Mouse (Mus musculus): ENCODE results near the gene Tbc1d10c. TPM values are rescaled to one million over a fixed set of nuclear protein-coding genes. Genes with fewer than 3 reads are reported as not detected.

Gene Tbc1d10c
- total RNA-seq, 2 experiments from 2014 or later, result 1.1 to 1.6 TPM

GRCm38 (mm10) chr19:4162646-4163542, 28.2 kb downstream of the Tbc1d10c start, which contains the start of gene Rps6kb2:
Rps6kb2 (minus strand) TSS chr19:4163354.
- DNase-seq (ENCODE audit: low spot score in 2 of 2), result peak; percentile 94 to 96

DNA sequence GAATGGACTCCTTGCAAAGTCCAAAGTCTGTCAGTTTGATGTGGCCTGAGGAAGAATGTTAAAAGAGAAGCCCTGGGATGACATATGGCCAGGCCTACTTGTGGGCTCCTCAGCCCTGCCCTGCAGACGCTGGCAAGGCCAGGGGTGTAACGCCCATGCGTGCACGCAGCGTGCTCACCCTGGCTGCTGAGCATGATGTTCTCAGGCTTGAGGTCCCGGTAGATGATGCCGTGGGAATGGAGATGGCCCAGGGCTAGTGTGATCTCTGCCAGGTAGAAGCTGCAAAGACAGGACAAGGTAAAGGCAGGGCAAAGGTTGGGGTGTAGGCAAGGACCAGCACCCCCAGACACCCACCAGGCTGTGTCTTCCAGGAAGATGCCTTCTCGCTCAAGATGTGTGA, 32.0 kb downstream of the Tbc1d10c start:
- DNase-seq (ENCODE audit: low spot score in 2 of 2), result no peak

- no peak for DNase-seq (ENCODE audit: low spot score in 2 of 2)
Measured at GRCm38 (mm10) chr19:4156771-4157170, 34.3 kb downstream of the Tbc1d10c start.

GRCm38 (mm10) chr19:4156073-4156579, 35.0 kb downstream of the Tbc1d10c start:
- DNase-seq (ENCODE audit: low spot score in 2 of 2), result no peak

GRCm38 (mm10) chr19:4155223-4156072, 35.6 kb downstream of the Tbc1d10c start:
- DNase-seq (ENCODE audit: low spot score in 2 of 2), result no peak

DNA sequence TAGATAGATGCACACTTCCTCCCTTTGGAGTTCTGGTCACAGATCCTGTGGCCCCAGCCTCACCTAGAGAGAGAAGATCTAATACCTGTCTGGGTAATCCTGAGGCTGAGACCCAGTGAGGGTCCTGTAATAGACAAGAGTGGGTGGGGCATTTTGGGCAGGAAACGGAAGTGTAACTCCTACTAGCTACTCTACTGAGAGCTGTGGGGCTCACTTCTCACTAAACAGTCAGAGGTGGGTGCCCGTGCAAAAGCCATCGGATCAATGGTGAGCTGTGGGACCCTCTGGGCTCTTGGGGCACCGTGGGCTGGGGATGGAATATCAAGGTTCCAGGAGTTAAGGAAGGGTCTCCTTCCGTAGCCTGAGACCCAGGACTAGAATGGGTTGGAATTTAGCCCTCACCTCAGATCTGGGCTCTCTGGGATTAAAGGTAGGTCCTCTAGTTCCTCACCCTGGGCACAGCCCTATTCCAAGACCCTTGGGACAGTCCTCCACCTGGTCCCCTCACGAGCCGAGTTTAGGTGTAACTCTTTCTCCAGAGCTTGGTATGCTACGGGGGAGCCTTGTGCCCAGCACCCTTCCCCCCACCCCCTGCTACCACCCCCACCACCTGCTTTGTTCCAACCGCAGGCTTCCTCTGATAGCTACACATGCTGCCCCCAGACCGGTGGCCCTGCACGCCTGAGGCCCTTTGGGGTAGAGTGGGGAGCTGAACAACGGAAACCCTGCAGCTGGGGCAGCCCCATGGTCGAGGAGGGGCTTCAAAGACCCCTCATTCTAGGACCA, 36.5 kb downstream of the Tbc1d10c start:
- no peak for DNase-seq (ENCODE audit: low spot score in 2 of 2)

DNA sequence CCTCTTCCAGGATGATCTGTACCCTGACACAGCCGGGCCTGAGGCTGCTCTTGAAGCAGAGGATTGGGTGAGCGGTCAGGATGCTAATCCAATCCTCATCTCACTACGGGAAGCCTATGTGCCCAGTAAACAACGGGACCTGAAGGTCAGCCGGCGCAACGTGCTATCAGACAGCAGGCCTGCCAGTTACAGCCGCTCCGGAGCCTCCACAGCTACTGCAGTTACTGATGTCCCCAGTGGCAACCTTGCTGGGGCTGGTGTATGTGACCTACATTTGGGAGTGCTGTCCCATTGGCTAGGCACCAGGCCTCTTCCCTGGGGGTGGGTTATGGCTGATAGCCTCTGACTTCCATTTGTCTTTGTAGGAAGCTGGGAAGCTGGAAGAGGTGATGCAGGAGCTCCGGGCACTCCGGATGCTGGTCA, 37.8 kb downstream of the Tbc1d10c start, which contains the start of gene Ptprcap:
Ptprcap (plus strand) TSS at position 373 of the 423 bp plus-strand sequence.
- DNase-seq (ENCODE audit: low spot score in 2 of 2), result no peak

DNA sequence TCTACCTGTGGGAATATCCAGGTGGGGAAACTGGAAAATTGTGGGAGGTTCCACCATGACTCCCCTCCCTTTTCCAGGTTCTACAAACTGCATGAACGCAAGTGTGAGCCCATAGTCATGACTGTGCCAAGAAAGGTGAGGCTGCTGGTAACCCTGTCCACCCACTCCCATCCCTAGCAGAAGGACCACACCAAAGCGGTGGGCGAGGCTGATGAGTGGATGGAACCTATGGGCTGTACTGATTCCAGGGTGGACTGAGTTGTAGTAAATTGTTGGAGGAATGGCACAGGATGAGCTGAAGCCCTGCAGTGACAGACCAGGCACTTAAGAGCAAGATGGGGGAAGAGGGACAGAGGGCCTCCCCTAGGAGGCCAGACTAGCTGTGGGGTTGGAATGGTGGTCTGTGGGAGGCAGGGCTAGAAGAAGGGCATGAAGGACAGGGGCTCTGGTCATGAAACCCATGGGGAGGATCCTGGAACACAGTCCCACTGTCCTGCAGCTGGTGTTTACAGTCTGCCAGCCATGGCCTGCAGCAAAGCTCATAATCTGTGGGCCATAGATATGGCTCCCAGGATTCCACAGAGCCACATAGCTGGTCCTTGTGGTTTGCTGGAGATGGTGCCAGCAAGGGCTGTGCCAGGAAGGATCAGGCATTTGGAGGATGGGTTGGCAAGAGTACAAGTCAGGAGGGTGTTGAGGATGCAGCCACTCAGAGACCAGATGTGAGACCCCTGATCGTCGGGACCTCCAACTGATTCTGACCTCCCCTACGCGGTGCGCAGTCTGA, 38.4 kb downstream of the Tbc1d10c start:
- DNase-seq (ENCODE audit: low spot score in 2 of 2), result no peak

DNA sequence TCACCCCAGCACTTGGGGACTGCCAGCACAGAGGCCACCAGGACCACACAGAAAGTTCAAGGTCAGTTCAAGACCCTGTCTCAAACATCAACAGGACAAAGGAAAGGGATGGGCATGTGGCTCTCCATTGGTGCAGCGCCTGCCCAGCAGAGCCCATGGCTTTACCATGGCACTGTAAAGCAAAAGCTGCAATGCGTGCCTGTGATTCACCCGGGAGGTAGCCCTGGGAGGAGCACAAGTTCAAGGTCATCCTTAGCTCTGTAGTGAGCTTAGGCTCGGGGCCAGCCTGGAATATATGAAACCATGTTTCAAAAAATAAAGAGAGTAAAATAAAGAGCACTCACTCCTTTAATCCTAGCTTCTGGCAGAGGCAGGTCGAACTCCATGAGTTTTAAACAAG, 39.2 kb downstream of the Tbc1d10c start:
- no peak for DNase-seq (ENCODE audit: low spot score in 2 of 2)

GRCm38 (mm10) chr19:4151488-4151860, 39.6 kb downstream of the Tbc1d10c start:
- no peak for DNase-seq (ENCODE audit: low spot score in 2 of 2)

- no peak for DNase-seq (ENCODE audit: low spot score in 2 of 2)
Measured at GRCm38 (mm10) chr19:4150567-4151487, 40.3 kb downstream of the Tbc1d10c start.

GRCm38 (mm10) chr19:4149764-4150461, 41.2 kb downstream of the Tbc1d10c start:
- no peak for DNase-seq (ENCODE audit: low spot score in 2 of 2)

GRCm38 (mm10) chr19:4149283-4149682, 41.8 kb downstream of the Tbc1d10c start:
- DNase-seq (ENCODE audit: low spot score in 2 of 2), result no peak

DNA sequence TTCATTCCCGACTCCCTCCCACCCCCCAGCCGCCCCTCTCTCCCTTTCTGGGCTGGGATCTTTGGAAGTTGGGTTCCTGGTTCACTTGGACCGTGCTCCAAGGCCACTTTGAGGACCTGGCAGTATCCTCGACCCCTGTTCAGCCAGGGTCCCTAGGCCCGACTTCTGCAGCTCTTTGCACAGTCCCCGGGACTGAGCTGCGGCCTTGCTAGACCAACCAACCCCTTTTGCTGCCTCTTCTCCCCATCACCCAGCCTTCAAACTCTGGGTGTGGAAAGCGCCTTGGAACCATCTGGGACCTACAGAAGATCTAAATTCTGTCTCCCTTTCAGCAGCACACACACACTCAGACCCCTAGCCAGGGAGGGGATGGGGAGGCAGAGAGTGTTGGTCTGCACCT, 42.3 kb downstream of the Tbc1d10c start:
- no peak for DNase-seq (ENCODE audit: low spot score in 2 of 2)

- peak; percentile 98 for DNase-seq (ENCODE audit: low spot score in 2 of 2)
Measured at GRCm38 (mm10) chr19:4148491-4148806, 42.6 kb downstream of the Tbc1d10c start, which contains the start of gene Coro1b. Coro1b (plus strand) TSS chr19:4148619.

DNA sequence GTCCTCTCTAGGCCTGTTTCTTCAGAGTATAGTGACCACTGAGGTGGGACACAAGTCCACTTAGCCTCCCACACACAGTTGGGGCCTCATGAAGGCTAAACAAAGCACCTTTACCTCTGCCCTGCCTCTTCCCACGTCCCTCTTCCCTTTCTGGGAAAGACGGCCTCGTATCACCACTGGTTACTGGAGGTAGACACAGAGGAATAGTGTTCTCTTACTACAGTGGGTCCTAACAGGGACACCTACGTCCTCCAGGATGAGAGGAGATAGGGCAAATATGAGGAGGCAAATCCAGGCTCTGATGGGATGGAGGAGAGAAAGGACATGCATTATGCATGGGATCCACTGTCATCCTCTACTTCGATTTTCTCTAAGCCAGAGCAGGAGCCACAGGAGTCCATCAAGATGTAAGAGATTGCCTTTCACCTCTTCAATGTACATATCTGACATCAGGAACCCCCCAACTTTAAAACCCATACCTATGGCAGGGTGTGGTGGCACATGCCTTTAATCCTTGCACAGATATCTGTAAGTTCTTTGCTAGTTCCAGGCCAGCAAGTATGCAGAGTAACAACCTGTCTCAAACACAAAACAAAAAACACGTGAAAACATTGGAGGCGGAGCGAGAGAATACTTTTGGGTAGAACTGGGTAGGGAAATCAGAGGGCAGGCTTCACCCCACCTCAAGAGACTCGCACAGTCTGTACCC, 43.1 kb downstream of the Tbc1d10c start:
- no peak for DNase-seq (ENCODE audit: low spot score in 2 of 2)

DNA sequence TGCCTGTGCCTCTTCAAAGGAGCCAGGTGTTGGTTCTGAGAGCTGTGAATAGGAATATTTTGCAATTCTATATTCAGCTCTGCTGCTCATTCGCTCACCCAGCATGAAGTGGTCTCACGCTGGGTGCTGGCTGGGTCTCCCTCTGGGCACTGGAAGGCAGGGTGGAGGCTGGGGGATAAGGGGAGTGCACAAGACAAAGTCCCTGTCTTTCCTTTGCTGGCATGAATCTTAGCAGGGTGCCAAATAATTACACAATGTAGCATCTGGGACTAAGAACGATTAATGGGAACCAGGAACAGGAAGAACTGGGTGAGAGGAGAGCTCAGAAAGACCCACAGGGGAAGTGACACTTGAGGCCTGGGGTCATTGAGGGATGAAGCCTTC, 44.1 kb downstream of the Tbc1d10c start:
- no peak for DNase-seq (ENCODE audit: low spot score in 2 of 2)

Data from adrenal gland, adult 18-20 months (tissue).